Mouse (Mus musculus): ENCODE measurements around the gene Rom1.

GRCm38 (mm10) chr19:8895397-8895960, 33.7 kb downstream of the Rom1 start:
- TF ChIP-seq CTCF (IDR thresholded peaks at IDR 0.05; ENCODE audit: borderline replicate concordance, insufficient read depth, low read depth, low read length) (no peak), POLR2A (IDR thresholded peaks at IDR 0.05; ENCODE audit: borderline replicate concordance, insufficient read depth, low read length) (no peak)

Data from cerebellum, adult 2 months (tissue).